Mouse (Mus musculus) lung, postnatal 36 days (tissue): ENCODE results near the gene Creb5.

Experiments used
- DNase-seq: peaks from one replicate; pipeline ENCODE4 v3.0.0; 2022; ENCODE audit warnings: mixed read lengths

The Creb5 gene

GRCm38 (mm10) chr6:53448317-53448870 lies 161.3 kb downstream of the Creb5 start:
- peak; percentile 49 for DNase-seq

- DNase-seq = peak; percentile 43
These were observed 162.5 kb downstream of the Creb5 start for GRCm38 (mm10) chr6:53449437-53450173.

- no peak for DNase-seq
These were observed 163.4 kb downstream of the Creb5 start for GRCm38 (mm10) chr6:53450494-53450893.

GRCm38 (mm10) chr6:53452240-53452639 lies 165.2 kb downstream of the Creb5 start:
- DNase-seq = no peak

GRCm38 (mm10) chr6:53455442-53455841 lies 168.4 kb downstream of the Creb5 start:
- peak; percentile 45 for DNase-seq

GRCm38 (mm10) chr6:53456111-53456510 lies 169.0 kb downstream of the Creb5 start:
- no peak for DNase-seq

- DNase-seq = no peak
These were observed 173.1 kb downstream of the Creb5 start for GRCm38 (mm10) chr6:53459995-53460747.

GRCm38 (mm10) chr6:53461056-53461455 lies 174.0 kb downstream of the Creb5 start:
- no peak for DNase-seq

- peak; percentile 55 for DNase-seq
These were observed 175.0 kb downstream of the Creb5 start for GRCm38 (mm10) chr6:53461775-53462770.

GRCm38 (mm10) chr6:53462802-53463201 lies 175.7 kb downstream of the Creb5 start:
- DNase-seq = no peak

- DNase-seq = no peak
These were observed 176.3 kb downstream of the Creb5 start for GRCm38 (mm10) chr6:53463261-53463813.

GRCm38 (mm10) chr6:53469204-53469603 lies 182.1 kb downstream of the Creb5 start:
- DNase-seq = no peak

GRCm38 (mm10) chr6:53469703-53470102 lies 182.6 kb downstream of the Creb5 start:
- no peak for DNase-seq

GRCm38 (mm10) chr6:53470559-53470958 lies 183.5 kb downstream of the Creb5 start:
- peak; percentile 62 for DNase-seq

GRCm38 (mm10) chr6:53470999-53471591 lies 184.0 kb downstream of the Creb5 start:
- DNase-seq = no peak

- no peak for DNase-seq
These were observed 185.7 kb downstream of the Creb5 start for GRCm38 (mm10) chr6:53472751-53473150.

GRCm38 (mm10) chr6:53477501-53477900 lies 190.4 kb downstream of the Creb5 start:
- no peak for DNase-seq

- DNase-seq = no peak
These were observed 203.8 kb downstream of the Creb5 start for GRCm38 (mm10) chr6:53490917-53491316.

- no peak for DNase-seq
These were observed 204.3 kb downstream of the Creb5 start for GRCm38 (mm10) chr6:53491331-53491730.

GRCm38 (mm10) chr6:53493864-53494263 lies 206.8 kb downstream of the Creb5 start:
- DNase-seq = peak; percentile 43

GRCm38 (mm10) chr6:53495667-53496066 lies 208.6 kb downstream of the Creb5 start:
- DNase-seq = no peak

- DNase-seq = peak; percentile 89
These were observed 209.3 kb downstream of the Creb5 start for GRCm38 (mm10) chr6:53496325-53496753.
